Mouse (Mus musculus) kidney, embryonic 16.5 days (tissue): ENCODE results near the gene Ogdhl. TPM values are rescaled to one million over a fixed set of nuclear protein-coding genes. Genes with fewer than 3 reads are reported as not detected.

ENCODE experiments used
- ATAC-seq: fragments of 200-750 bp; cut with Nextera tagmentation; 2 replicates; pipeline ENCODE4 v1.8.0; 2017; ENCODE audit warnings: moderate TSS enrichment; ENCODE audit not compliant: low FRiP score, low TSS enrichment
- H3K27ac ChIP-seq: fragments of 300-500 bp; sonication (generic); 2 replicates; pipeline ENCODE4 v1.5.1; 2014; ENCODE audit warnings: low read length
- H3K27me3 ChIP-seq: fragments of 300-500 bp; sonication (generic); 2 replicates; pipeline ENCODE4 v1.6.1; 2014; ENCODE audit warnings: low read length, control low read depth, mixed read lengths; ENCODE audit not compliant: insufficient read depth
- H3K36me3 ChIP-seq: fragments of 300-500 bp; sonication (generic); 2 replicates; pipeline ENCODE4 v1.6.1; 2014; ENCODE audit warnings: low read length, control low read depth, mixed read lengths; ENCODE audit not compliant: insufficient read depth
- H3K4me1 ChIP-seq: fragments of 300-500 bp; sonication (generic); 2 replicates; pipeline ENCODE4 v1.6.1; 2014; ENCODE audit warnings: low read length, control low read depth, mixed read lengths; ENCODE audit not compliant: insufficient read depth
- H3K4me2 ChIP-seq: fragments of 300-500 bp; sonication (generic); replicated peaks from 2 replicates; pipeline ENCODE4 v1.6.1; 2014; ENCODE audit warnings: low read depth, low read length
- H3K4me3 ChIP-seq: fragments of 300-500 bp; sonication (generic); 2 replicates; pipeline ENCODE4 v1.5.1; 2014; ENCODE audit warnings: mild to moderate bottlenecking, low read length
- H3K9ac ChIP-seq: fragments of 300-500 bp; sonication (generic); replicated peaks from 2 replicates; pipeline ENCODE4 v1.6.1; 2014; ENCODE audit warnings: low read length
- H3K9me3 ChIP-seq: fragments of 300-500 bp; sonication (generic); 2 replicates; pipeline ENCODE4 v1.6.1; 2016; ENCODE audit warnings: low read length, control low read depth
- WGBS: fragments of 180-500 bp; shearing (Covaris S2); extraction: QIAGEN DNeasy Blood & Tissue Kit; methylation state at CpG from one replicate; pipeline ENCODE4 v1.1.7; 2014; 5-methylcytosine and 5-hydroxymethylcytosine counted together
- polyA plus RNA-seq: library from polyadenylated mRNA; unstranded; fragments of >200 nt; fragmentation: Nextera tagmentation; extraction: Ambion mirVana; gene quantifications from 2 replicates; pipeline ENCODE4 v1.2.1, GENCODE M21; 2015

The Ogdhl gene
- 10.7 and 11.4 TPM in 2 replicates for polyA plus RNA-seq

GRCm38 (mm10) chr14:32321732-32322685 is at the start of gene Ogdhl:
Gene Ogdhl (plus strand): TSS chr14:32322019.
- ATAC-seq: peak; percentile 89
- H3K4me3 ChIP-seq: peak within 1 kb of the TSS; percentile 55
- no peaks in the 10 kb centered on the region for H3K9me3 ChIP-seq
- H3K4me1 ChIP-seq: 0 out of 2 replicates have a peak, but pooled peaks cover 3% of the 10 kb centered on the region
- WGBS: 4% methylated on average over 48 of the region's 50 CpGs
- H3K27ac ChIP-seq: no peak within 1 kb of the TSS
- no peaks in the 10 kb centered on the region for H3K36me3 ChIP-seq
- peak within 1 kb of the TSS; percentile 86 for H3K4me2 ChIP-seq
- H3K27me3 ChIP-seq: no peaks in the 10 kb centered on the region
- H3K9ac ChIP-seq: peak within 1 kb of the TSS; percentile 67

GRCm38 (mm10) chr14:32301622-32302021 is 20.2 kb upstream of the Ogdhl start:
- no peak for ATAC-seq
- Histone ChIP-seq H3K27me3 (no peaks in the 10 kb centered on the region), H3K4me2 (no peak overlapping the region), H3K27ac (no peak overlapping the region), H3K36me3 (peaks cover 4% of the 10 kb centered on the region; the same call in 1 of the 2 replicates), H3K4me1 (no peaks in the 10 kb centered on the region), H3K4me3 (no peak overlapping the region), H3K9ac (no peak overlapping the region), H3K9me3 (no peaks in the 10 kb centered on the region)
- 79% methylated on average over 12 of the region's 12 CpGs for WGBS

- ATAC-seq: no peak
- 78% methylated on average over 7 of the region's 7 CpGs for WGBS
These were observed 19.4 kb upstream of the Ogdhl start for GRCm38 (mm10) chr14:32302423-32302822.

GRCm38 (mm10) chr14:32304921-32305320 is 16.9 kb upstream of the Ogdhl start:
- Histone ChIP-seq H3K27me3 (no peaks in the 10 kb centered on the region), H3K4me2 (no peak overlapping the region), H3K4me3 (no peak overlapping the region), H3K9ac (no peak overlapping the region), H3K9me3 (no peaks in the 10 kb centered on the region), H3K4me1 (no peaks in the 10 kb centered on the region), H3K36me3 (no peaks in the 10 kb centered on the region; the same call in 1 of the 2 replicates), H3K27ac (no peak overlapping the region)
- WGBS: 71% methylated on average over 8 of the region's 8 CpGs
- ATAC-seq: no peak

More at GRCm38 (mm10) chr14:32302423-32302822, 19.4 kb upstream of the Ogdhl start:
- no peak overlapping the region for H3K9ac ChIP-seq
- no peak overlapping the region for H3K4me3 ChIP-seq
- no peaks in the 10 kb centered on the region for H3K27me3 ChIP-seq
- no peak overlapping the region for H3K4me2 ChIP-seq
- no peak overlapping the region for H3K27ac ChIP-seq
- H3K36me3 ChIP-seq: peaks cover 4% of the 10 kb centered on the region; the same call in 1 of the 2 replicates
- H3K4me1 ChIP-seq: no peaks in the 10 kb centered on the region
- H3K9me3 ChIP-seq: no peaks in the 10 kb centered on the region

GRCm38 (mm10) chr14:32309876-32310275 is 11.9 kb upstream of the Ogdhl start:
- ATAC-seq: 0 out of 2 replicates have a peak, but pooled peaks have one; percentile 15

GRCm38 (mm10) chr14:32311381-32312035 is 10.3 kb upstream of the Ogdhl start:
- Histone ChIP-seq H3K4me2 (no peak overlapping the region), H3K4me3 (no peak overlapping the region), H3K9ac (no peak overlapping the region), H3K9me3 (no peaks in the 10 kb centered on the region), H3K27ac (no peak overlapping the region), H3K27me3 (no peaks in the 10 kb centered on the region), H3K36me3 (no peaks in the 10 kb centered on the region), H3K4me1 (no peaks in the 10 kb centered on the region)
- 93% methylated on average over 2 of the region's 2 CpGs for WGBS
- ATAC-seq: no peak

More at GRCm38 (mm10) chr14:32309876-32310275, 11.9 kb upstream of the Ogdhl start:
- Histone ChIP-seq H3K4me1 (no peaks in the 10 kb centered on the region), H3K9me3 (no peaks in the 10 kb centered on the region), H3K4me2 (no peak overlapping the region), H3K4me3 (no peak overlapping the region), H3K9ac (no peak overlapping the region), H3K27ac (no peak overlapping the region), H3K36me3 (no peaks in the 10 kb centered on the region), H3K27me3 (no peaks in the 10 kb centered on the region)
- 38% methylated on average over 8 of the region's 8 CpGs for WGBS

GRCm38 (mm10) chr14:32317822-32318221 is 4.0 kb upstream of the Ogdhl start:
- ATAC-seq: no peak
- 12% methylated on average over 4 of the region's 4 CpGs for WGBS
- H3K4me2 ChIP-seq: no peak overlapping the region
- H3K27me3 ChIP-seq: no peaks in the 10 kb centered on the region
- no peaks in the 10 kb centered on the region for H3K9me3 ChIP-seq
- no peak overlapping the region for H3K27ac ChIP-seq
- H3K4me3 ChIP-seq: no peak overlapping the region
- no peaks in the 10 kb centered on the region for H3K36me3 ChIP-seq
- H3K9ac ChIP-seq: no peak overlapping the region
- H3K4me1 ChIP-seq: 0 out of 2 replicates have a peak, but pooled peaks cover 3% of the 10 kb centered on the region

GRCm38 (mm10) chr14:32323221-32323620 is 1.4 kb downstream of the Ogdhl start:
- H3K36me3 ChIP-seq: no peaks in the 10 kb centered on the region
- WGBS: 91% methylated on average over 5 of the region's 5 CpGs
- no peak for ATAC-seq
- no peak overlapping the region for H3K4me2 ChIP-seq
- H3K27me3 ChIP-seq: no peaks in the 10 kb centered on the region
- H3K4me3 ChIP-seq: no peak overlapping the region
- no peaks in the 10 kb centered on the region for H3K9me3 ChIP-seq
- 0 out of 2 replicates have a peak, but pooled peaks cover 3% of the 10 kb centered on the region for H3K4me1 ChIP-seq
- H3K27ac ChIP-seq: no peak overlapping the region
- H3K9ac ChIP-seq: no peak overlapping the region

GRCm38 (mm10) chr14:32327366-32327765 is 5.5 kb downstream of the Ogdhl start:
- no peak overlapping the region for H3K27ac ChIP-seq
- H3K4me2 ChIP-seq: no peak overlapping the region
- H3K36me3 ChIP-seq: no peaks in the 10 kb centered on the region
- H3K27me3 ChIP-seq: no peaks in the 10 kb centered on the region
- 76% methylated on average over 9 of the region's 9 CpGs for WGBS
- H3K4me1 ChIP-seq: no peaks in the 10 kb centered on the region
- H3K9ac ChIP-seq: no peak overlapping the region
- ATAC-seq: no peak
- no peaks in the 10 kb centered on the region for H3K9me3 ChIP-seq
- H3K4me3 ChIP-seq: no peak overlapping the region
